Mouse (Mus musculus) MEL-GATA-1-ER (cell line): Measurements from ENCODE around the gene Pax9.

Experiments used
- DNase-seq: peaks from one replicate; pipeline ENCODE4 v3.0.0-alpha.2; 2012; ENCODE audit warnings: low read depth; ENCODE audit errors: extremely low read depth

Pax9 gene

GRCm38 (mm10) chr12:56691427-56692079 is at the start of gene Pax9:
Gene Pax9 (plus strand): TSS chr12:56691767.
- no peak for DNase-seq

- no peak for DNase-seq
Observed at GRCm38 (mm10) chr12:56669451-56670122, 22.0 kb upstream of the Pax9 start.

DNA sequence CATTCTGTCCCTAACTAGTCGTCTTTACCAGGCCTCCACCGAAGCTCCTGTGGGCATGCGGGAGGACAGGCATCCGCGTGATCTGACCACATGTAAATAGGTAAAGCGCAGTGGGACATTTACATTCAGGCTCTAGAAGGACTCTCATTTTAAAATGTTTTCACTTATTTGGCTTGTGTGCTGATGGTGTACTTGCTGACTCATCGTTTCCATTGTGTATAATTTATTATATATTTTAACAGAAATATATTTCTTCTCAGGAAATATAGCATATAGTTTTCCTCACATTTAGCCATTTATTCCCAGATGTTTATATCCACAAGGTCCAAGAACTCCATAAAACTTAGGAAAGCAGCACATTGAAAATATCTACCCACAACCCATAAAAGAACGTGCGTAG is 20.8 kb upstream of the Pax9 start:
- DNase-seq = no peak

DNA sequence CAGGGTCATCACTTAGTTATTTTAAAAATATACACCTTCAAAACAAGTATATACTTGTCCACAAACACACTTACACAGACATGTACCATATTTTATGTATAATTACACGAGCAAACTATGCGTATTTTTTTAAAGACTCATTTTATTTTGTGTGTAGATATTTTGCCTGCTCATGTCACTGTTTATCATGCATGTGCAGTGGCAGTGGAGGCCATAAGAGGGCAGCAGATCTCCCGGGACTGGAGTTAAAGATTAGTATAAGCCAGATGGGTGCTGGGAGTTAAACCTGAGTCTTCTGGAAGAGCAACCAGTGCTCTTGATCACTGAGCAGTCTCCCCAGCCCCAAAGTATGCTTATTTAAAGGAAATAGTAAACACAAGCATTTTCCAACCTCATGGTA is 16.8 kb upstream of the Pax9 start:
- DNase-seq = no peak

DNA sequence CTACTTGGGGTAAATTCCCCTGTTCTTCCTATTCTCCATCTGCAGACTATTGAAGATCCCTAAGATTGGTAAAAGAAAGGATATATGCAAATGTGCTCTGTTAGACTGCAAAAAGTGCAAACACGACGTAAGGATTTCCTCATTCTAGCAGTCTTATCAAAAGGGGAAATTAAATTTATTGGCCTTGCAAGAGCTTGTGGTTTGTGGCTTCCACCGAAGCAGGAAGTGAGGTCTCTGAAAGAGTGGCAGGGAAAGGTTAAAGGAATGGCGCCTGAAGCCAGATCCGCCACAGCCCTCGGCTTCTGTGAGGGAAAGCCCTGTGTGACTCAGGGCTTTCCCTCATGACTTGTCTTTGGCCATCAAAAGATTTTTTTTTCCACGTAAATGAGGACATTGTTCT is 13.9 kb upstream of the Pax9 start:
- peak; percentile 94 for DNase-seq

GRCm38 (mm10) chr12:56681096-56681811 is 10.3 kb upstream of the Pax9 start:
- no peak for DNase-seq

DNA sequence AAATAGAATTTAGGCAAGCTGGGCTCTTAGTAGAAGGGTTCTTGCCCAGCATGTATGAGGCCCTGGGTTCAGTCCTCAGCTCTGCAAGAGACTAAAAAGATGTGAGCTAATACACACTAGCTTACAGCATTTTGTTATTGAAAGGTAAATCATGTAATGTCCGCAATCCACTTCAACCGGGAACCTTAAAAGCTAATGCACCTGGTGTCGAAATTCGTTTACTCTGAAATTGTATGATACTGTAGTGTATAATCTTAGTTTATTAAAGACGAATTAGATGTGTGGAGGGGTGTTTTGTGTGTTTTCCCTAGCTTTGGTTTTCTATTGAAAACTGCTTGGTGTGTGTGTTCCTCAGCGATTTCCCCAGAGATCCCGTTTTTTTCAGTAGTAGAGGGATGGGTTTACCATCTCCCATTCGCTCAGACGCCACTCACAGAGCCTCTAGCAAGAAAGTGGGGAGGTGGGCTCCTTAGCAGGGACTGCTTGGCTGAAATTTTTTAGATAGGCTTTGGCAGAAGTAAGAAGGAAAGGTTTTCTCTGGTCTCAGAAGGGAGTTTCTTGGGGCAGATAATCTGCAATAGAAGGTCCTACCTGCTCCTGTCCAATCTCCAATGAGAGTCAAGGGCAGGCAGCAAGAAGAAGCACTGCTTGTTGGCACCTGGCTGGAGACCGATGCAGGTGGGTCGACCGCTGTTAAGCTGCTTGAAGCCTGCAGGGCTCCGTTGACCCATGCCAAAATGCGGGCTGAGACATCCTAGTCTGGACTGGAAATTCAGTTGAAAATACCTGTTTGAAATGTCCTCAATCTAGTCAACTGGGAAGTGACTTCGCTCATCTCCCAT is 3.7 kb upstream of the Pax9 start:
- no peak for DNase-seq

- DNase-seq = no peak
Observed at GRCm38 (mm10) chr12:56688482-56688840, 3.1 kb upstream of the Pax9 start.

GRCm38 (mm10) chr12:56688920-56689319 is 2.6 kb upstream of the Pax9 start:
- DNase-seq = no peak

- no peak for DNase-seq
Observed at GRCm38 (mm10) chr12:56689331-56689730, 2.2 kb upstream of the Pax9 start.

DNA sequence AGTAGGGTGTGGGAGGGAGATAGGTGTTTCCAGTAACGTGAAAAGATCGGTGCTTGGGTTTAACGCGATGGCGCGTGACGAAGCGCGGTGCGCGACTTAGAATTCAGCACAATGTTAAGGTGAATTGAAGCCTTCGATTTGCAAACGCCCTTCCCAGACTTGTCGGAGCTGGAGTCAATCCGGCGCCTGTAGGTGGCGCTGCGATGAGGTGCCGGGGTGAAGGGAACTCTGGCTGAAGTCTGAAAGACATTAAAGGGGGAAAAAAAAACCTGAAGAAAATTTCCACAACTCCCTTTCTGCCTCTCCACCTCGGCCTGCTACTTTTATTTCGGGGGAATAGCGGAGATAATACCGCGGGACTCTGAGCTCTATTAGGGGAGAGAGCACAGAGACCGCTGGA is 1.8 kb upstream of the Pax9 start:
- DNase-seq = no peak

- DNase-seq = no peak
Observed at GRCm38 (mm10) chr12:56690366-56690765, 1.2 kb upstream of the Pax9 start.

DNA sequence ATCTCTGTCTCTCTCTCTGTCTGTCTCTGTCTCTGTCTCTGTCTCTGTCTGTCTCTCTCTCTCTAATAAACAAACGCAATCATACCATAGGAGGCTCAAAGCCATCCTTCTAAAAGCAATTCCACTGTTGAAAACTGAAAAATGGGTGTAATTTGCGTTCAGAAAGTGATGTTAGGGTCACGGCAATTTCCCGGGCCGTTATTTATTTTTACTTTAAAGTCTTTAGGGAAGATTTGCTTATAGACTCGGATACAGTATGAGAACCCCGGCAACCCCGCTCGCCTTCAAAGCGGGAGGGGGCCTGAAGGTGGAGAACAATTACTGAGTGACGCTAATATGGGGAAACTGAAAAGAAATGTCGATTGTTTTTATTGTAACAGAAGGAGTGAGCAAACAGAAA is 566 bp upstream of the Pax9 start:
- no peak for DNase-seq

DNA sequence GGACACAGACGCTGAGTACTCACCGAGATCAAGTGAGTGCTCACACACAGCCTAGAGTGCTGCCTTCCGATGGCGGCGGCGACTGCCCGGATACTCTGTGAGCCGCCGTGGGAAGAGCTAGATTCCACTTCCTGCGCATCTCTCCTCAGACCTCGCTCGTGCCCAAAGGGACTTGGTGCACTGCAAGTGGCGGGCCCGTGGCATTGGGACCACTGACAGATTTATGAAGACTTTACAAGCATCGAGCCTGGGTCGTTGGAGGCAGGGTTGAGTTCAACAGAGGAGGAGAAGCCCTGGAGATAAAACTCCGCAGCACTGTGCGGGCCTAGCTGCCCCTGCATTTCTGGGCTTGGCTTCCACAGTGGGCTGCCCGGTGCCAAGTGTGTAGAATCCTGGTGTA is 969 bp downstream of the Pax9 start:
- DNase-seq = no peak

GRCm38 (mm10) chr12:56693411-56694098 is 2.0 kb downstream of the Pax9 start:
- no peak for DNase-seq

- DNase-seq = no peak
Observed at GRCm38 (mm10) chr12:56694361-56694760, 2.8 kb downstream of the Pax9 start.

DNA sequence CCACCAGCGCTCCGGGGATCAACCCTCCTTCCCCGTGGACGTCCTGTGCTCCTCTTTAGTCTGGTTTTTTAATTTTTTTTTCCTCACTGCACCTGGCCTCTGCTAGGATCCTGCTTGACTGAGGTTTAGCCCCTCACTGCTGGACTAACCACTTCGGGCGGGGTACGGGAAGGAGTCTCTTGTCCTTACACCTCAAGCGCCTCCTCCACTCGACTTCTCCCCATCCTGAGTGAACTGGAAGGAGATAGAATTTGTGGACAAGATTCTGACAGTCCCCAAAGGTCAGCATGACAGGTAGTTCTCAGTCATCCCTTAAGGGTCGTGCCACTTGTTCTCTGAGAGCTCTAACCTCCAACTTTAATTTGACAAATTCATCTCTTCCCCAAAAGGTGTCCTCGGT is 3.4 kb downstream of the Pax9 start:
- DNase-seq = no peak

GRCm38 (mm10) chr12:56695358-56696173 is 4.0 kb downstream of the Pax9 start:
- peak; percentile 90 for DNase-seq

- no peak for DNase-seq
Observed at GRCm38 (mm10) chr12:56696174-56697010, 4.8 kb downstream of the Pax9 start.
